Mouse (Mus musculus) thymus, adult 2 months (tissue): ENCODE data around the gene Sds. TPM values are rescaled to one million over a fixed set of nuclear protein-coding genes. Genes with fewer than 3 reads are reported as not detected.
A peak's percentile ranks its signal among the peaks of the same experiment; 100 is the strongest.

Experiments used
- DNase-seq: peaks from one replicate; pipeline ENCODE4 v3.0.0; 2021
- H3K27ac ChIP-seq: fragments of 200-500 bp; 2 replicates; pipeline ENCODE4 v1.5.1; 2012; ENCODE audit warnings: low read length, control low read depth; ENCODE audit not compliant: control insufficient read depth, insufficient read depth
- H3K27me3 ChIP-seq: fragments of 200-500 bp; 2 replicates; pipeline ENCODE4 v1.6.1; 2012; ENCODE audit warnings: mild to moderate bottlenecking, low read length, moderate library complexity, mixed read lengths; ENCODE audit not compliant: control insufficient read depth, insufficient read depth
- H3K36me3 ChIP-seq: fragments of 200-500 bp; 2 replicates; pipeline ENCODE4 v1.6.1; 2012; ENCODE audit warnings: mild to moderate bottlenecking, low read length, moderate library complexity; ENCODE audit not compliant: control insufficient read depth, insufficient read depth
- H3K4me1 ChIP-seq: fragments of 200-500 bp; replicated peaks from 2 replicates; pipeline ENCODE4 v1.6.1; 2012; ENCODE audit warnings: low read length; ENCODE audit not compliant: control insufficient read depth, insufficient read depth
- H3K4me3 ChIP-seq: fragments of 200-500 bp; 2 replicates; pipeline ENCODE4 v1.5.1; 2012; ENCODE audit warnings: mild to moderate bottlenecking, low read length, control low read depth, moderate library complexity; ENCODE audit not compliant: control insufficient read depth, insufficient read depth
- CTCF ChIP-seq: fragments of 200-500 bp; IDR thresholded peaks from 2 replicates; pipeline ENCODE4 v1.5.1; 2012; ENCODE audit warnings: mild to moderate bottlenecking, control low read depth, low read length, moderate library complexity, borderline replicate concordance; ENCODE audit not compliant: control insufficient read depth, poor library complexity, insufficient read depth; ENCODE audit errors: extremely low read depth
- POLR2A ChIP-seq: fragments of 200-500 bp; IDR thresholded peaks from 2 replicates; pipeline ENCODE4 v1.6.1; 2012; ENCODE audit warnings: mild to moderate bottlenecking, low read length, control low read depth, moderate library complexity; ENCODE audit not compliant: control insufficient read depth, poor library complexity, insufficient read depth; ENCODE audit errors: extremely low read depth
- WGBS: fragments of 180-500 bp; shearing (Covaris S2); methylation state at CpG from one replicate; pipeline ENCODE4 v1.1.7; 2018; 5-methylcytosine and 5-hydroxymethylcytosine counted together
- polyA plus RNA-seq: library from polyadenylated mRNA; depleted of rRNA; stranded (reverse); fragments of >200 nt; gene quantifications from 2 replicates; pipeline ENCODE4 v1.2.3, GENCODE M21; 2012

Sds gene
- polyA plus RNA-seq, 1 experiment = 0.75 TPM

DNA sequence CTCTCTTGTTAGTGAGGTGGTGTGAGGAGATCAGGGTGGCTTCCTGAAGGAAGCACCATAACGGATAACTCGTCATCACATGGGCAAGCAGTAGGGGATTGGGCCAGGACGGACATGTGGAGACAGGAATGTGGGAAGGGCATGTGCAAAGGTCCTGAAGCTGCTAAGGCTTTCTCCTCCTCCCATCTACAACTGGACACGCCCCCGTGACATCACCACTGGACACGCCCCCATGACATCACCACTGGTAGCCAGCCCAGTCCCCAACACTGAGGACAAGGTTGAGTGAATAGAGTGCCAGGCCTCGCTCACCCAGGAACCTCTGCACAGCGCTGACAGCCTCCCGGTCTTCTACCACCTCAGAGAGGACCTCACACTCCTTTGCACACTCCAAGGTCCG is 17.2 kb upstream of the Sds start:
- H3K36me3 ChIP-seq = no peaks in the 10 kb centered on the region
- no peak for TF ChIP-seq CTCF
- TF ChIP-seq POLR2A = no peak
- H3K4me3 ChIP-seq = no peak overlapping the region
- no peak overlapping the region for H3K27ac ChIP-seq
- no peaks in the 10 kb centered on the region for H3K27me3 ChIP-seq
- H3K4me1 ChIP-seq = no peaks in the 10 kb centered on the region
- WGBS = 81% methylated on average over 10 of the region's 10 CpGs
- DNase-seq = no peak

DNA sequence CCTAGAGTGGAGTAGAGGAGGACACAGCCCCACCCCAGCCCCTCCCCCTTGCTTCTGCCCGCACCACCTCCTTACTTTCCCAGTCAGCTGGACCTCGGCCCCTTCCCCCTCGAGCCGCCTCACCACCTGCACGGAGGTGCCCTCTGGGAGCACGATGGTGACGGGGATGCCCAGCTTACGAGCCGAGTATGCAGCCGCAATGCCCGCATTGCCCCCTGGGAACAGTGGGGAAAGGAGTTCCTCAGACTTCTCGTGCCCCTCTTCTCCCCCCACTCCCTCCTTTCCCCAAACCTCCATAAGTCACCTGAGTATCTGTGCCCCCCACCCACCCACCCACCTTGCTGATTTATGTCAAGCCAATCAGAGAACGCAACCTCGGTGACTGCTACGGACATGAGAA is 14.4 kb upstream of the Sds start:
- no peaks in the 10 kb centered on the region for H3K36me3 ChIP-seq
- TF ChIP-seq POLR2A (no peak), CTCF (no peak)
- WGBS = 71% methylated on average over 15 of the region's 15 CpGs
- no peak for DNase-seq
- H3K4me1 ChIP-seq = no peaks in the 10 kb centered on the region
- no peak overlapping the region for H3K4me3 ChIP-seq
- no peak overlapping the region for H3K27ac ChIP-seq
- H3K27me3 ChIP-seq = no peaks in the 10 kb centered on the region

DNA sequence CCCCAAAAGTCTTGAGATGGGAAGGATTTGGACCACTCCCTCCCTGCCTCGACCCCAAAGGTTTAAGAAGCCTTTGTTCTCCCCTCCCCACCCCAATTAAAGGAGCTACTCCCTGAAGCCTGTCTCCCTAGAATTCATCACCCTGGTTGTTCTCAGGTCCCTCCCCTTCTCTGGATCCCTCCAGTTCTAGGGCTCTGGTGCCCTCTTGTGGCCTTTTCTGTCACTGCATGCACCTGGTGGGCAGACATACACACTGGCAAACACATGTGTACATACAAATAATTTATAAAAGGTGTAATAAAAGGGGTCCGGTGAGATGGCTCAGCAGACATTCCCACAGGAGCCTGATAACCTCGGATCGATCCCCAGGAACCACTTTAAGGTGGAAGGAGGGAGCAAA is 12.0 kb upstream of the Sds start:
- H3K36me3 ChIP-seq = no peaks in the 10 kb centered on the region
- H3K4me1 ChIP-seq = no peaks in the 10 kb centered on the region
- TF ChIP-seq CTCF (no peak), POLR2A (no peak)
- WGBS = 84% methylated on average over 4 of the region's 4 CpGs
- no peak overlapping the region for H3K27ac ChIP-seq
- no peak overlapping the region for H3K4me3 ChIP-seq
- H3K27me3 ChIP-seq = no peaks in the 10 kb centered on the region
- no peak for DNase-seq

DNA sequence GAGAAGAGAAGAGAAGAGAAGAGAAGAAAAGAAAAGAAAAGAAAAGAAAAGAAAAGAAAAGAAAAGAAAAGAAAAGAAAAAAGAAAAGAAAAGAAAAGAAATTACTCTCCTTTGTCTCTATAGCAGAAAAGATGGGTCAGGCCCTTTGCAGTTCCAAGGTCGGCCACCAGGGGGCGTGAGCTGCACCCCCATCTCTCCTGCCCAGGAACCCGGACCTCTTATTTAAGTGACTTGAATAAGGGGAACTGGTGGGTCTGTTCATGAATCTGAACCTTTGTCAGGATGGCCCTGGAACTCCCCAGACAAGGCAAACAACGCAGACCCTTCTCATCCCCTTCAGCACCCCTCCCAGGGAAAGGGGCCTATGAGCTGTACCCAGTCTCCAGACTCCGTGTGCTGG is 11.3 kb upstream of the Sds start:
- TF ChIP-seq CTCF (peak; percentile 90), POLR2A (no peak)
- H3K27ac ChIP-seq = no peak overlapping the region
- no peaks in the 10 kb centered on the region for H3K36me3 ChIP-seq
- WGBS = 42% methylated on average over 5 of the region's 5 CpGs
- DNase-seq = peak; percentile 45
- no peak overlapping the region for H3K4me3 ChIP-seq
- H3K4me1 ChIP-seq = no peaks in the 10 kb centered on the region
- H3K27me3 ChIP-seq = no peaks in the 10 kb centered on the region

DNA sequence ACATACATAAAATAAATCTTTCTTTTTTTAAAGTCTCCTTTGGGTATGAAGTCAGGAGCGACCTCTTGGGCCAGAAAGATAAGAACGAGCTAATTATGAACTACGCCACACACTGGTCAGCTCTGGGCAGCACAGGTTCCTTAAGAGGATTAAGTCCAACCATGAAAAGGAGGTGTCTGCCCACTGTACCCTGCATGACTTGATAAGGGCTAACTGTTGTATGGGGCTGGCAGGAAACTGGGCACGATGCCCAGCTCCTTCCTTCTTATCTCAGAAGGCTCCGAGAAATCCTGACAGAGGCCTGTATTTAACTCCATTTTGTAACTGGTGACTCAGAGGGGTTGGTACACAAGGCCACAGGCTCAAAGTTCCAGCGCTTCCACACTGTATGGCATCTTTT is 10.5 kb upstream of the Sds start:
- Histone ChIP-seq H3K4me1 (no peaks in the 10 kb centered on the region), H3K4me3 (no peak overlapping the region), H3K27me3 (no peaks in the 10 kb centered on the region), H3K27ac (no peak overlapping the region), H3K36me3 (no peaks in the 10 kb centered on the region)
- TF ChIP-seq CTCF = no peak
- no peak for TF ChIP-seq POLR2A
- DNase-seq = no peak
- 42% methylated on average over 6 of the region's 6 CpGs for WGBS

DNA sequence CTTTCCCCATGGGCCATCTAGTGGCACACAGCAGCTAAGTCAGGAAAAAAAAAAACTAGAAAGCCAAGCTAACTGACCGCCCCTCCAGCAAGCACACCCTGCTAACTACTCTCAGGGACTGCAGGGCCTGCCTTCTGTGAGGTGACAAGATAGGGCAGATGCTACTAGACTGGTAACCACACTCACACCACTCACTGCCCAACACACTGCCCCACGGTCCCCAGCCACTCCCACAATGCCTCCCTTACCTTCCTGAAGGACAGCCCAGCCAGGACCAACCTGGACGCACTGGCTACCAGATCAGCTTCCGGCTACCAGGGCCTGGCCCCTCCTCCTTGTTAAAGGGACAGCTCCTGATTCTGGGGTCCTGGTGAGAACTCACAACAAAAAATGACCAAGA is 9.3 kb upstream of the Sds start:
- no peak overlapping the region for H3K4me3 ChIP-seq

DNA sequence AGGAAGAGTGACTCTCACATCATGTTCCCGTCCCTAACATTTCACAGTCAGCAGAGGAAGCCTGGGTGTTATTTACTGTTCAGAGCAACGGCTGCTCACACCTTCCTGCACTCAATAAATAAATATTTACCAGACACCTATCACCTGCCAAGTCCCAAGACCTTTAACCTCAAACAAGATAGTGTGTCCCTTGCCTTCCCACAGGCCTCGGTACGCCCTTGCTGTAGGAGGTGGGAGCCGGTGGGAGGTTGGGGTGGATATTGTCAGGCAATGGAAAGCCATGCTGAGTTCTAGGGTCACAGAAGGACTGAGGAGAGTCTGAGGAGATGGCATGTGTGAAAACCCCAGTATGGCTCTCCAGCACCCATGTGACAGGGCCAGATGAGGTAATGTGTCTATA is 8.0 kb upstream of the Sds start:
- no peak overlapping the region for H3K4me3 ChIP-seq
- WGBS = 88% methylated on average over 5 of the region's 5 CpGs
- no peaks in the 10 kb centered on the region for H3K4me1 ChIP-seq
- H3K27me3 ChIP-seq = no peaks in the 10 kb centered on the region
- no peak for DNase-seq
- TF ChIP-seq CTCF (no peak), POLR2A (no peak)
- H3K27ac ChIP-seq = no peak overlapping the region
- H3K36me3 ChIP-seq = no peaks in the 10 kb centered on the region

More for the DNA sequence above, 9.3 kb upstream of the Sds start:
- Histone ChIP-seq H3K27ac (no peak overlapping the region), H3K36me3 (no peaks in the 10 kb centered on the region), H3K27me3 (no peaks in the 10 kb centered on the region), H3K4me1 (no peaks in the 10 kb centered on the region)
- 76% methylated on average over 4 of the region's 4 CpGs for WGBS
- no peak for TF ChIP-seq POLR2A
- TF ChIP-seq CTCF = no peak
- no peak for DNase-seq
